Mouse (Mus musculus) adrenal gland, postnatal 25 days (tissue): ENCODE measurements around the gene S1pr4. TPM values are rescaled to one million over a fixed set of nuclear protein-coding genes. Genes with fewer than 3 reads are reported as not detected.

Source experiments
- DNase-seq: peaks from one replicate; pipeline ENCODE4 v3.0.0; 2021; ENCODE audit warnings: mixed read lengths
- total RNA-seq: library from RNA; stranded (reverse); gene quantifications from 2 replicates; pipeline ENCODE4 v1.2.3, GENCODE M21; 2021

S1pr4 gene
- total RNA-seq, 1 experiment from 2014 or later: 0.85 TPM

DNA sequence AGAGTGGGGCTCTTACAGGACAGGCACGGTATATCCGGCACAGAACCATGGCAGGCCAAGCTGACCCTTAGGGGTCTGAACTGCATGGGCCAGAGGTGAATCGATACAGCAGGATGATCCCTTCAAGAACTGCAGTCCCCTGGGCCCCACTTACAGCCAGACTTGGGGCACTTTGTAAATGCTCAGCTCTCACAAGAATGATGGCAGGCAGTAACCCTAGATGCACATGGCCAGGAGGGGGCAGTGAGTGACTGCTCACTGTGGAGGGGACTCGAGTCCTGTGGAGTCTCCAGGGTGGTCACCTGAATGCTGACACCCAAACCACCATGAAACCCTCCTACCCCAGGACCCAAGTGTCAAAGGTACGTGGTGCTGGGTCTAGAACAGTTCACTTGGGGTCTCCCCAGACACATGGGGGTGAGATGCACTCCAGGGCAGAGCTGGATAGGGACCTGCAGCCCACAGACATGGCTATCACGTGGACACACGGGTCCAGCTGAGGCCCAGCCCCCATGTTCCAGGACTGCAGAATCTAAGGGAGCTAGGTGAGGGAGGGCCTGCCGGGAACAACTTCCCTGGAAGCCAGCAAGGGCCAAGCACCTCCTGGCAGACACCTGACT is 6.2 kb downstream of the S1pr4 start:
- no peak for DNase-seq

DNA sequence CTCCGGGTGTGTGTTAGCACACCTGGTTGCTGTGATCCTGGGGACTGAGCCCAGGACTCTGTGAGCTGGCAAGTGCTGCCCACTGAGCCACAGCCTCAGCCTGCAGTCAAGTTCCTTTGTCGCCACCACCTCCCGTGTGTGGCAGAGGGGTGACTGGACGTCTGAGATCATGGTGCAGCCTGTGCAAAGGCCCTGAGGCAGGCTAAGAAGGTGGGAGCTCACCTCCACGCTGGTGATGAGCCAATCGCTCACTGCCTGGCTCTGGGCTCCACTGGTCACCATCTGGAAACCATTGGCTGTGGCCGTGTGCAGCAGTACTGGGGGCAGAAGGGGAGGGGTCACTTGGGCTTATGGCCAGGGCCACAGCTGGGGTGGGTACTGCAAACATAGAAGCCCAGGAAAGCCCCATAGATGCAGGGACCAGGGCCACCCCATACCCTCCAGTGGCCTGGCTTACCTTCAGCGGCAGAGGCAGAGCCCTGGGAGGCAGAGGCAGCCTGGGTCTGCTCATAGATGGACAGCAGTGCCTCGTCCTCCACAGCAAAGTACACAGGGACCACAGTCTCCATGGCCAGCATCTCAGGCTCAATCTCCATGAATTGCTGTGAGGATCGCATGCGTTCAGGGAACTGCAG is 7.2 kb downstream of the S1pr4 start:
- DNase-seq: no peak

- DNase-seq: no peak
Measured at GRCm38 (mm10) chr10:81491018-81491417, 8.9 kb downstream of the S1pr4 start.

DNA sequence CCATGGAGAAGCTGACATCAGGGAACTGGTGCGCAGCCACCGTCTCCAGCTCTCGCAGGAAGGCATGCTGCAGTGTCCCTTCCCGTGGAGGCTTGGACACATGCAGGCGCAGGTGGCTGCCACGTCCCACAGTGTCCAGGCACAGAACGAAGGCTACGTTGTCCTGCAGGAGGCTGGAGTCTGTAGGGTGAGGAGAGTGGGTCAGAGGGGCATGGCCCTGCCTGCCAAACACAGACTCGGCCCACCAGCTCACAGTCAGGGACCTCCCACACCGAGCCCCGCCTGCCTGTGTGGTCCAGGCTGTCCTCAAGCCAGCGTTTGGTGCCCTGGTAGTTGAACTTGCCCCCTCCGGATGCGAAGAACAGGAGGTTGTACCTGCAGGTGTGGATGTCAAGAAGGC is 10.0 kb downstream of the S1pr4 start:
- no peak for DNase-seq

- no peak for DNase-seq
Measured at GRCm38 (mm10) chr10:81488081-81488480, 11.9 kb downstream of the S1pr4 start.

DNA sequence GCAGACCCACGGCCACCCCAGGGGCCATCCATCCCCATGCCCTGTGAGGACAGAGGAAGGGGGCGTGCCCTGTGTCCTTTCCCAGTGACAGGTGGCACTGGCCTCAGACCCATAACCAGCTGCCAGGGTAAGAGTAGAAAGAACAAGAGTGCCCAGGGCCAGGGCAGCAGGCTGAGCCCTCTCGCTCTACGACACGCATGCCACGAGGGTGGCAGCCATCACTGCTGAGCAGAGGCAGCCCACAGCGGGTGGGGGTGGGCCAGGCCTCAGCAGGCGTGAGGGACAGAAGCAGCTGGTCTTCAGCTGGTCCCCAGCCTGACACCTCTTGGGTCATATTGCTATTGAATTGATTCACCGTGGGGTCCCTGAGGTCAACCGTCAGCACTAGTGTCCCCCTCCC is 13.4 kb downstream of the S1pr4 start:
- no peak for DNase-seq

DNA sequence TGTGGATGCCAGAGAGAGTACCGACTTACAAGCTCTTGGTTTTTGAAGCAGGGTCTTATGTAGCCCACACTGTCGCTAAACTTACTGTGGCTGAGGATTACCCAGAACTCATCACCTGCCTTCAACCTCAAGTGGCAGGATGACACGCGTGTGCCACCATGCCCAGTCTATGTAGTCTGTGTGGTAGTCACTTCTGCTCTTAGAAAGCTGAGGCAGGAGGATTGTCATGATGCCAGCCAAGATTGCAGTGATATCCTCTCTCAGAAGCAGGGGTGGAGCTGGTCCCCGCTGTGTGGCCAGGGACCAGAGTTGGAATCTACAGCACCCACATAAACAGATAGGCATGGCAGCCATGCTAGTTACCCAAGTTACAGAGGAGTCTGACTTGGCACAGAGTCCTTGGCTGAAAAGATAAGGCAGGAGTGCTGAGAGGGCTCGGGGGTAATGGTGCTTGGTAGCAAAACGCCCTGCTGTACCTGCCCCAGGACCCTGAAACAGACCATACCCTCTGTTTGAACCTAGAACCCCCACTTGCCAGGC is 14.4 kb downstream of the S1pr4 start:
- no peak for DNase-seq

GRCm38 (mm10) chr10:81485060-81485449 is 14.9 kb downstream of the S1pr4 start:
- DNase-seq: no peak

- no peak for DNase-seq
Measured at GRCm38 (mm10) chr10:81484441-81485059, 15.4 kb downstream of the S1pr4 start.

- DNase-seq: no peak
Measured at GRCm38 (mm10) chr10:81483983-81484382, 15.9 kb downstream of the S1pr4 start.

DNA sequence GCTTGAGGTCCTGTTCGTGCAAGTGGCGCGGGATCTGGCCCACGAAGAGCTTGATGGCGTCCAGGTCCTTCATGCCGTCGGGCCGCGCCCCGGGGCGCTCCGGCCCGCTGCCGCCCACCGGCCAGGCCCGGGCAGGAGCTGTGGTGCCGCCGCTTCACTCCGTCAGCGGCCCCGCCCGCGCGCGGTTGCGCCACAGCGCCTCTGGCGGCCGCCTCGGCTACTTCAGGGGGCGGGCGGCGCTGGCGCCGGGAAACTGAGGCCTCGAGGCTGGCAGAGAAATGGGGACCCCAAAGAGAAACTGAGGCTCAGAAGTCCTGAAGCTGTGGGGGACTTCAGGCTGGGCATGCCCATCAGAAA is 17.4 kb downstream of the S1pr4 start, which contains the start of gene Celf5:
Celf5 (minus strand) TSS at position 177 of the 357 bp plus-strand sequence.
- peak; percentile 65 for DNase-seq

DNA sequence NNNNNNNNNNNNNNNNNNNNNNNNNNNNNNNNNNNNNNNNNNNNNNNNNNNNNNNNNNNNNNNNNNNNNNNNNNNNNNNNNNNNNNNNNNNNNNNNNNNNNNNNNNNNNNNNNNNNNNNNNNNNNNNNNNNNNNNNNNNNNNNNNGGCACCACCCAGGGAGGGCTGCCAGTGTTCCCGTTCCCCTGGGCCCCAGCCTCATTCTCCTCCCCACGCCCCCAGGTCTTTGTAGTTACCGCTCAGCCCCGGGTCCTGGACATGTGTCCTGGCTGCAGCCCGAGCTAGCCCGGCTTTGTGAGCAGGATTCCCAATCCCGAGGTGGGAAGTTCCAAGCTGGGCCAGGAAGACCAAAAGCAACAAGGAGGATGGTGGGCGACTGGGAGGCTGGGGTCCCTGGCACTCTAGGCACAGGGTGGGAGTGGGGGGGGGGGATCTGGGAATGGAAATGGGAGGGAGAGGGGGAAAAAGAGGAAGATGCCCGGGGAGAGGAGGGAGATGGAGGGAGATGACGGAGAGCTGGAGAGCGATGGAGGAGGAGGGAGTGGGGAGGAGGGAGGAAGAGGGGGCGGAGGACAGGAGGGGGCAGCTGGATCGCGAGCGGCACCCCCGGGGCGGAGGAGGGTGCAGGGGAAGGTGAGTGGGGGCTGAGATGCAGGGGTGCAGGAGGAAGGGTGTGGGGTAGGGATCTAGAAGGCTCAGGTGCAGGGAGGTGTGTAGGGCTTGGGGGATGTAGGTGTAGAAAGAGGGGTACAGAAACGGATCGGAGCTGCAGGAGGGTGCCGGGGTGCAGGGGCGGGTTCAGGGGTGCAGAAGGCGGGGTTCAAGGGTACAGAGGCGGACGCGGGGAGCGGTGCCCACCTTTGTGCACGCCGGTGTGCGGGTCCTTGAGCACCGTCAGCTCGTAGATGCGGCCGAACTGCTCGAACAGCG is 18.1 kb downstream of the S1pr4 start:
- DNase-seq: no peak

DNA sequence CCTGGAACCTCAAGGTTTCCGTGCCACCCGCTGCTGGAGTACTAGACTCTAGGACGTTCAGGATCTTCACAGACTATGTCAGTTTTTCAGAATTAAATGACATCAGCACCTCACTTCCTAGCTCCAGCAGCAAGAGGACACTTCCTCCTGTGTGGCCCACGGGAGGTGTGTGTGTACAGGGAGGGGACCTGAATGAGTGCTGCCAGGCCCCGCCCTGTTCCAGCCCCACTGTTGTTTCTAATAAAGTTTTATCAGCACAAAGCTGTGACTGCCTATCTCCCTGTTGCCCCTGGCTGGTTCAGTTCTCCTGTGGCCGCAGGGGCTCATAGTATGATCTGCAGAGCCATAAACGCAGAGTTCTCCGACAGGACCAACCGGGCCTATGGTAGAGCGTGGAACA is 25.5 kb downstream of the S1pr4 start:
- no peak for DNase-seq

GRCm38 (mm10) chr10:81473003-81473451 is 26.9 kb downstream of the S1pr4 start:
- no peak for DNase-seq

DNA sequence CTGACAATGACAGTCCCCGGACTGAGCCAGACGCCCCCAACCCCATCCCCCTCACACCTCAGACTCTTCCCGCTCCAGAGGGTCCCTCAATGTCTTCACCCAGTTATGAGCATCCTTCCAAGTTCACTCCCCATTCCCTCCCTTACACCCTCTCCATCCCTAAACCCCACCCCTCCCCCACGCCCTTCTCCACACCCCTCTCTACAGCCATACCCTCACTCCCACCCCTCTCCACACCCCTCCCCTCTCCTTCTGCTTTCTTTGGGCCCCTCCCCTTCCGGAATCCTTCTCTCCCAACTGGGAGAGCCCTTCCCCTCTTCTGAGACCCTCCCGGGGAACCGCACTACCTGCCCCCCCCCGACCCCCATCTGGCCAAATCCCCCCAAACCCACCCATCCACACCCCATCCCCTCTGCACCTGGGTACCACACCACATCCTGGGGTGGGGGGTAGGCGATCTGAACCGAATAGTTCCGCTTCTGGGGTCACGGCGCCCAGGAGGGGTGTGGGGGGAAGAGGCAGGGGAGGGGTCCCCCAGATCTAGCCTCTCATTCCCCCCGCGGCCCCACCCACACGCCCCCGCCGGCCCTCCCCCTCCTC is 27.4 kb downstream of the S1pr4 start:
- DNase-seq: no peak

- DNase-seq: no peak
Measured at GRCm38 (mm10) chr10:81470454-81470853, 29.5 kb downstream of the S1pr4 start.

- no peak for DNase-seq
Measured at GRCm38 (mm10) chr10:81469253-81469652, 30.7 kb downstream of the S1pr4 start.

GRCm38 (mm10) chr10:81467670-81468235 is 32.2 kb downstream of the S1pr4 start:
- no peak for DNase-seq

DNA sequence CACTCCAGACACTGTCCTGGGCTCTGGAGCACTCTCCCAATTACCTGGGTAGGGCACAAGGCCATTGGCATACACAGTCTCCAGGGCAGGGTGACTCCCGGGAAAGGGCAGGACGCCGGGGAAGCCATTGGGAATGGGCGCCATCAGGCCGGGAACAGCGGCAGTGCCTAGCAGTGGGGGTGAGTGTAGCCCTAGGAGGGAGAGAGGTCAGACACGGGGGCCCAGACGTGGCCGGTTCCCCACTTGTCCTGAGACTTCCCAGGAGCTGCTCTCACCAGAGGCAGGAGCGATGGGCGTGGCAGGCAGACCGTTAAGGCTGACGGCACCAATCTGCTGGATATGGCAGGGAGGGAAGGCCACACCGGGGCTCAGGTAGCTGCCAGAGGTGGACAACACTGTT is 33.1 kb downstream of the S1pr4 start:
- DNase-seq: no peak

DNA sequence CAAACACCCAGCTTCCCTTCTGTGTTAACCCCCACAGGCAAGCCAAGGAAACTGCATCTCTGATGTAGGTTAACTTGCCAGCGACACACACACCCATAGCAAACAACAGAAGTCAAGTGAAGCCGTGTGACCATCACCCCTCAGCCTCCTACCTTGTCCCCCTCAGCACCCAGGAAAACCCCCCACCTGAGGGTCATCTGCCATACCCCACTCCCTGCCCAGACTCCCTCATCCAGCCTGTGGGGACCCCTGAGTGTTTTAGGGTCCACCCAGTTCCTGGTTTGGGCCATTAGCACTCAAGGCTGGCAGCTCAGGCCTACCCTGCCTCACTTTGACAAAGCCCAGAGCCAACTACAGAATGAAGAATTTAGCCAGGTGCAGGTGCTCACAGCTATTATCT is 33.9 kb downstream of the S1pr4 start:
- DNase-seq: no peak

DNA sequence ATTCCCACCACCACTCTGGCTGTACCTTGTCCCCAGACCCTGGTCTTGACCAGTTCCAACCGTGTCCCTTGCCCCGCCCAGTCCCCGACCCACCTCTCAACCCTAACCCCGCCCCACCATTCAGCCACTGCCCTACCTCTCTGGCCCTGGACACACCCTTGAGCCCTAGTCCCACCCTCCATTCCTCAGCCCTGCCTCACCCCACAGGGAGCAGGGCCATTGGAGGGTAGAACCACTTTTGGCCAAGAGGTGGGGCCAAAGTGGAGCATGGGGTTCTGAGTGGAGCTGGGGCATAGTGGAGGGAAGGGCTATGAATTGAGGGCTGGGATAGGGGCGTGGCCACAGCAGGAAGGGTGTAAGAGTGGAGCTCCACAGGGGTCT is 34.7 kb downstream of the S1pr4 start:
- DNase-seq: no peak
